Mouse (Mus musculus): ENCODE measurements around the gene Spint4. TPM values are rescaled to one million over a fixed set of nuclear protein-coding genes. Genes with fewer than 3 reads are reported as not detected.
"Not testable (repeated sequence)": the region's sequence is repeated elsewhere in the genome, so short reads cannot be mapped to it uniquely, and the experiment has no call there.

Spint4 gene
- polyA plus RNA-seq, 1 experiment from 2014 or later, result not detected

- Histone ChIP-seq H3K4me1 (no peaks in the 10 kb centered on the region), H3K27me3 (no peaks in the 10 kb centered on the region), H3K4me2 (replicated peaks) (no peak overlapping the region), H3K36me3 (no peaks in the 10 kb centered on the region), H3K27ac (no peak overlapping the region), H3K9me3 (no peaks in the 10 kb centered on the region), H3K9ac (no peak overlapping the region), H3K4me3 (no peak overlapping the region)
- no peak for ATAC-seq (ENCODE audit: insufficient number of reproducible peaks, insufficient read depth, low FRiP score, low TSS enrichment)
- WGBS, result 79% methylated on average over 5 of the region's 5 CpGs
These were observed 2.7 kb downstream of the Spint4 start for GRCm38 (mm10) chr2:164700959-164701358.

- H3K9ac ChIP-seq, result no peak overlapping the region
- ATAC-seq (ENCODE audit: insufficient number of reproducible peaks, insufficient read depth, low FRiP score, low TSS enrichment), result no peak
- no peak overlapping the region for H3K4me3 ChIP-seq
- 94% methylated on average over 5 of the region's 5 CpGs for WGBS
- no peaks in the 10 kb centered on the region for H3K9me3 ChIP-seq
- no peaks in the 10 kb centered on the region for H3K27me3 ChIP-seq
- no peaks in the 10 kb centered on the region for H3K36me3 ChIP-seq
- no peaks in the 10 kb centered on the region for H3K4me1 ChIP-seq
- no peak overlapping the region for H3K4me2 ChIP-seq (replicated peaks)
- H3K27ac ChIP-seq, result no peak overlapping the region
These were observed 3.5 kb downstream of the Spint4 start for GRCm38 (mm10) chr2:164701761-164702160.

- Histone ChIP-seq H3K9me3 (no peaks in the 10 kb centered on the region), H3K9ac (no peak overlapping the region), H3K4me3 (no peak overlapping the region), H3K27ac (no peak overlapping the region), H3K36me3 (no peaks in the 10 kb centered on the region), H3K4me1 (no peaks in the 10 kb centered on the region), H3K4me2 (replicated peaks) (no peak overlapping the region), H3K27me3 (no peaks in the 10 kb centered on the region)
- ATAC-seq (ENCODE audit: insufficient number of reproducible peaks, insufficient read depth, low FRiP score, low TSS enrichment), result no peak
- 79% methylated on average over 5 of the region's 5 CpGs for WGBS
These were observed 5.9 kb downstream of the Spint4 start for GRCm38 (mm10) chr2:164704235-164704634.

- ATAC-seq (ENCODE audit: insufficient number of reproducible peaks, insufficient read depth, low FRiP score, low TSS enrichment), result no peak
- WGBS, result 91% methylated on average over 6 of the region's 6 CpGs
These were observed 7.0 kb downstream of the Spint4 start for GRCm38 (mm10) chr2:164705328-164705727.

DNA sequence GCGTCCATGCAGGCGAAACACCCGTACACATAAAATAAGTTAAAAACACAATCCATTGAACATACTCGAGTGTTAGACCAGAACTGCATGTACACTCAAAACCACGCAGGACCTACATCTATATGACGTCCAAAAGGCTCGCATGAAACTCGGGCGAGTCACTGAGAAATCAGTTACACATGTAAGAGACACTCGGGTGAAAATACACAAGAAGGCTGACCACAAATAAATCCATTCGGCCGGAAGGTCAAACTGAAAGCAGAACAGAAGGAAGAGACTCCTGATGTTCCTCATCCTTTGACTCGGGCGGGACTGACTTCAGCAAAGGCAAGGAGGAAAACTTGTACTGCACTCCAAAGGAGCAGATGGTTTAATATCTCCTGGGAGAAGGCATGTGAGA is 7.7 kb downstream of the Spint4 start:
- no peak overlapping the region for H3K4me3 ChIP-seq
- 87% methylated on average over 14 of the region's 14 CpGs for WGBS
- no peaks in the 10 kb centered on the region for H3K27me3 ChIP-seq
- no peak for ATAC-seq (ENCODE audit: insufficient number of reproducible peaks, insufficient read depth, low FRiP score, low TSS enrichment)
- H3K4me1 ChIP-seq, result no peaks in the 10 kb centered on the region
- H3K9me3 ChIP-seq, result no peaks in the 10 kb centered on the region
- no peak overlapping the region for H3K4me2 ChIP-seq (replicated peaks)
- H3K27ac ChIP-seq, result no peak overlapping the region
- no peak overlapping the region for H3K9ac ChIP-seq
- H3K36me3 ChIP-seq, result no peaks in the 10 kb centered on the region

More at GRCm38 (mm10) chr2:164705328-164705727, 7.0 kb downstream of the Spint4 start:
- Histone ChIP-seq H3K4me1 (no peaks in the 10 kb centered on the region), H3K9me3 (no peaks in the 10 kb centered on the region), H3K9ac (no peak overlapping the region), H3K27me3 (no peaks in the 10 kb centered on the region), H3K36me3 (no peaks in the 10 kb centered on the region), H3K4me3 (no peak overlapping the region), H3K4me2 (replicated peaks) (no peak overlapping the region), H3K27ac (no peak overlapping the region)

GRCm38 (mm10) chr2:164715005-164715404 is 16.7 kb downstream of the Spint4 start, which contains the start of gene Spint5:
Gene Spint5 (plus strand): TSS chr2:164715305.
- H3K4me1 ChIP-seq, result no peaks in the 10 kb centered on the region
- H3K27ac ChIP-seq, result no peak within 1 kb of the TSS
- no peaks in the 10 kb centered on the region for H3K27me3 ChIP-seq
- 72% methylated on average over 6 of the region's 6 CpGs for WGBS
- ATAC-seq (ENCODE audit: insufficient number of reproducible peaks, insufficient read depth, low FRiP score, low TSS enrichment), result no peak
- H3K9ac ChIP-seq, result no peak within 1 kb of the TSS
- no peak within 1 kb of the TSS for H3K4me3 ChIP-seq
- H3K4me2 ChIP-seq (replicated peaks), result no peak within 1 kb of the TSS
- no peaks in the 10 kb centered on the region for H3K36me3 ChIP-seq
- no peaks in the 10 kb centered on the region for H3K9me3 ChIP-seq

- WGBS, result 90% methylated on average over 23 of the region's 23 CpGs
- H3K27ac ChIP-seq; H3K4me2 ChIP-seq (replicated peaks): not testable (repeated sequence)
These were observed 18.0 kb downstream of the Spint4 start for GRCm38 (mm10) chr2:164716194-164716786.

DNA sequence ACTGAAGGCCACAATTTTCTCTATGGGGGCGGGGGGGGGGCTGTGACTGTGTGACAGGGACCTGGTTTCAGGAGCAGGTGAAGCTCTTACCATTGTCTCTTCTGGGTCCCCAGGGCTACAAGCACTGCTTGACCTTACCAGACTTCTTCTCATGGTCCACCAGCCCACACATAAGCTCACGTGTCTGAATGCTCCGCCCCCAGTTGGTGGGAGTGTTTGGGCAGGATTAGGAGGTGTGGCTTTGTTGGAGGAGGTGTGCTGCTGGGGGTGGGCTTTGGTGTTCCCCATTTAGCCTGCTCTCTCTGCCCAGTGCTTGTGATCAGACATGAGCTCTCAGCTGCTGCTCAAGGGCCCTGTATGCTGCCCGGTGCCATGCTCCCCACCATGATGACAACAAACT is 25.0 kb downstream of the Spint4 start:
- H3K4me3 ChIP-seq, result no peak overlapping the region
- no peak overlapping the region for H3K9ac ChIP-seq
- ATAC-seq (ENCODE audit: insufficient number of reproducible peaks, insufficient read depth, low FRiP score, low TSS enrichment), result no peak
- no peak overlapping the region for H3K4me2 ChIP-seq (replicated peaks)
- no peaks in the 10 kb centered on the region for H3K27me3 ChIP-seq
- 48% methylated on average over 4 of the region's 4 CpGs for WGBS
- H3K9me3 ChIP-seq, result no peaks in the 10 kb centered on the region
- H3K36me3 ChIP-seq, result no peaks in the 10 kb centered on the region
- no peaks in the 10 kb centered on the region; the same call in 1 of the 2 replicates for H3K4me1 ChIP-seq
- no peak overlapping the region for H3K27ac ChIP-seq

More at GRCm38 (mm10) chr2:164716194-164716786, 18.0 kb downstream of the Spint4 start:
- not testable (repeated sequence) for H3K36me3 ChIP-seq; H3K9ac ChIP-seq; H3K4me3 ChIP-seq; H3K4me1 ChIP-seq; H3K9me3 ChIP-seq; H3K27me3 ChIP-seq; ATAC-seq (ENCODE audit: insufficient number of reproducible peaks, insufficient read depth, low FRiP score, low TSS enrichment)

DNA sequence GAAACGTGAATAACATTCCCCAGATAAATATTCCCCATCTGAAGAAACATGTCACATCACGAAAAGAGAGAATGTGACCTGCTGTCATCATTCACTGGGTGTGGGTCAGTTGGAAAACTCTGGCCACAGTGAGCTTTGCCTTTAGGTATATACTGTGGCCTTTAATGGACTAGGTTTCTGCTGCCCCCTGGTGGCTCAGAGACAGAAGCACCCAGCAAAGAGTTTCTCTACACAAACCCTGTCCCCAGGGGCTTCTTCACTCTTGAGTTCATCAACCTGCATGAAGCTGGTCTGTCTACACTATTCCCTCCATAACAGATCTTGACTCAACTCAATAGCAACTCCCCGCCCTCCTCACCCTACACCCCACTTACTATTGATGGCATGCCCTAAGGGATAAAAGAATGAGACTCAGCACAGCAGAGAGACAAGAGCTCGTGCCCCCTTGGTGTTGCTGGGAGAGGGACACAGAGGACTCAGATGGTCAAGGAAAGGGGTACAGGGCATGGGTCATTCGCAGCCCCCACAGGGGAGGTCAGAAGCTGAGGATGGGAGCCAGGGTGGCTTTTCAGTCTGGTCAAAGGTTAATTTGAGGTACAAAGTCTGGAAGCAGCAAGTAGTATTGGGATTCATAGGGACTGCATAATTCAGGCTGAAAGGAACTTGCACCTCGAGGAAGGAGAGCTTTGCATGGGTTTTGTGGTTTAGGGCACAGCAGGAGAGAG is 27.8 kb downstream of the Spint4 start:
- H3K9ac ChIP-seq, result no peak overlapping the region
- no peaks in the 10 kb centered on the region for H3K36me3 ChIP-seq
- WGBS, result 20% methylated on average over 6 of the region's 6 CpGs
- H3K4me3 ChIP-seq, result no peak overlapping the region
- H3K27me3 ChIP-seq, result no peaks in the 10 kb centered on the region
- ATAC-seq (ENCODE audit: insufficient number of reproducible peaks, insufficient read depth, low FRiP score, low TSS enrichment), result no peak
- no peaks in the 10 kb centered on the region for H3K9me3 ChIP-seq
- H3K4me1 ChIP-seq, result no peaks in the 10 kb centered on the region
- H3K27ac ChIP-seq, result no peak overlapping the region
- no peak overlapping the region for H3K4me2 ChIP-seq (replicated peaks)

GRCm38 (mm10) chr2:164731719-164732118 is 33.4 kb downstream of the Spint4 start:
- H3K9me3 ChIP-seq, result no peaks in the 10 kb centered on the region
- 78% methylated on average over 5 of the region's 5 CpGs for WGBS
- no peak for ATAC-seq (ENCODE audit: insufficient number of reproducible peaks, insufficient read depth, low FRiP score, low TSS enrichment)
- no peak overlapping the region for H3K4me2 ChIP-seq (replicated peaks)
- no peak overlapping the region for H3K27ac ChIP-seq
- H3K4me3 ChIP-seq, result no peak overlapping the region
- H3K4me1 ChIP-seq, result no peaks in the 10 kb centered on the region
- no peaks in the 10 kb centered on the region for H3K36me3 ChIP-seq
- no peaks in the 10 kb centered on the region for H3K27me3 ChIP-seq
- H3K9ac ChIP-seq, result no peak overlapping the region

DNA sequence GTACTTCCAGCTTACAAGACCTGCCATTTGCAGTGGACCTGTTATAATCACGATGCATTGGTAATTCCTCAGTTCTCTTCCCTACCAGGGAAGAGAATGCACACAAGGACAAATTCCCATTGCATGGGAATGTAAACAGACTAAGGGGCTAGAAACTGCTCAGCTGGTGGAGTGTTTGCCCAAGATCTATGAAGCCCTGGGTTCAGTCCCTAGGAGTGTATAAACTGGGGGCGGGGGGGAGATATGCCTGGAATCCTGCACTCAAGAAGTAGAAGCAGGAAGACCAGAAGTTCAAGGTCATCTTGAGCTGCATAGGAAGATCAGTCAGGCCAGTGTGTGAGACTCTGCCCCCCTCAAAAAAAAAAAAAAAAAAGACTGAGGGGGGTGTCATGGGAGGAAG is 35.0 kb downstream of the Spint4 start:
- Histone ChIP-seq H3K4me1 (no peaks in the 10 kb centered on the region), H3K9ac (no peak overlapping the region), H3K27ac (no peak overlapping the region), H3K9me3 (no peaks in the 10 kb centered on the region), H3K4me2 (replicated peaks) (no peak overlapping the region), H3K27me3 (no peaks in the 10 kb centered on the region), H3K4me3 (no peak overlapping the region), H3K36me3 (no peaks in the 10 kb centered on the region)
- 89% methylated on average over 2 of the region's 2 CpGs for WGBS
- no peak for ATAC-seq (ENCODE audit: insufficient number of reproducible peaks, insufficient read depth, low FRiP score, low TSS enrichment)

DNA sequence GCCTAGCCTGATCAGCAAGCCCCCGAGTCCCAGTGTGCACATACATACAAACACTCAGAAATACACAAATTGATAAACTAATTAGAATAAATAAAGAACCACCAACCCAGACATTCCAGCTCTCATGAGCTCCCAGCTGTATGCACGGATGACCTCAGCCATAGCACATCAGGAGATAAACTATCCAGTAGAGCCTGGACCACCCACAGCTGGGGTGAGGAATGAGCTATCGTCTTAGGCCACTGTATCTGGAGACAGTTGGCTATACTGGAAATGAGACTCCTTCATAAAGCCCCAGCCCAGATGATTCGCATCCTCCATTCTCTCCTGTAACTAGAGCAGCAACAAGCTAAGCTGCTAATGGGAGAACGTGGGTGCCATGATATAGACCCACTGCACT is 36.5 kb downstream of the Spint4 start:
- WGBS, result 87% methylated on average over 5 of the region's 5 CpGs
- no peak for ATAC-seq (ENCODE audit: insufficient number of reproducible peaks, insufficient read depth, low FRiP score, low TSS enrichment)
- no peaks in the 10 kb centered on the region for H3K9me3 ChIP-seq
- no peak overlapping the region for H3K9ac ChIP-seq
- H3K4me1 ChIP-seq, result no peaks in the 10 kb centered on the region
- no peak overlapping the region for H3K27ac ChIP-seq
- H3K4me2 ChIP-seq (replicated peaks), result no peak overlapping the region
- no peak overlapping the region for H3K4me3 ChIP-seq
- H3K36me3 ChIP-seq, result no peaks in the 10 kb centered on the region
- no peaks in the 10 kb centered on the region for H3K27me3 ChIP-seq
